In genomic region chr9:35104711-35105110, GRCm38 (mm10) we compare ENCODE assay signal across 27 mouse cellular contexts. TPM values are rescaled to one million over a fixed set of nuclear protein-coding genes. Genes with fewer than 3 reads are reported as not detected.
DNase-seq lines count a peak whose midpoint lies in the region; ATAC-seq and TF ChIP-seq lines count a peak whose summit lies in the region.
"Had no signal": no experiment of that assay in that cellular context is flagged by ENCODE, and none has a peak within 500 bp of the region (broad histone marks: within the 10 kb centered on the region; RNA-seq: fewer than 3 reads in every experiment).

No protein-coding gene starts in this region.

- H3K9ac ChIP-seq in intestine, postnatal 0 days (ENCODE audit: low read depth, low read length): no peak overlapping the region
- H3K9ac ChIP-seq in midbrain, embryonic 15.5 days: no peak overlapping the region
- H3K9ac ChIP-seq: embryonic facial prominence, embryonic 13.5 days; forebrain, embryonic 15.5 days; hindbrain, embryonic 12.5 days; neural tube, embryonic 12.5 days had no signal

- no peak for TF ChIP-seq CTCF in layer of hippocampus, adult 2 months (conservative IDR thresholded peaks at IDR 0.05)
- no peak for TF ChIP-seq CTCF in lung, adult 2 months (IDR thresholded peaks at IDR 0.05; ENCODE audit: insufficient read depth, low read length)
- no peak for TF ChIP-seq CTCF in intestine, postnatal 0 days (IDR thresholded peaks at IDR 0.05; ENCODE audit: low read depth)

- H3K4me1 ChIP-seq in lung, adult 2 months (ENCODE audit: control insufficient read depth, insufficient read depth, low read length): peaks cover 16% of the 10 kb centered on the region
- H3K4me1 ChIP-seq in intestine, postnatal 0 days (replicated peaks; ENCODE audit: control insufficient read depth, insufficient read depth, low read length): peaks cover 17% of the 10 kb centered on the region; the same call in 1 of the 2 replicates
- H3K4me1 ChIP-seq in midbrain, embryonic 15.5 days: 0 out of 2 replicates have a peak, but pooled peaks cover 6% of the 10 kb centered on the region
- H3K4me1 ChIP-seq: neural tube, embryonic 12.5 days had no signal

- no peak overlapping the region for H3K4me3 ChIP-seq in layer of hippocampus, adult 2 months
- no peak overlapping the region for H3K4me3 ChIP-seq in lung, adult 2 months (replicated peaks; ENCODE audit: extremely low read depth, low read depth, low read length)
- H3K4me3 ChIP-seq in intestine, postnatal 0 days (ENCODE audit: low read depth, low read length): no peak overlapping the region
- no peak overlapping the region for H3K4me3 ChIP-seq in midbrain, embryonic 15.5 days
- H3K4me3 ChIP-seq: embryonic facial prominence, embryonic 13.5 days; forebrain, embryonic 10.5 days; forebrain, embryonic 15.5 days; hindbrain, embryonic 12.5 days; myocyte; neural tube, embryonic 12.5 days had no signal

- DNase-seq in heart, adult 11 months: peak; percentile 92
- no peak for DNase-seq in heart, adult 9 months (ENCODE audit: low spot score in 2 of 2)
- DNase-seq in layer of hippocampus, adult 2 months (ENCODE audit: low spot score in 2 of 2): no peak
- no peak for DNase-seq in layer of hippocampus, adult 11-12 months (ENCODE audit: low spot score)
- DNase-seq in lung, adult 2 months: peak; percentile 2
- DNase-seq in lung, postnatal 36 days: no peak
- DNase-seq: cerebellum, adult 11-12 months; cerebellum, adult 9-11 months; gastrocnemius, postnatal 25 days; heart, adult 18-20 months; kidney, adult 11 months; left cerebral cortex, postnatal 4 days; lung, postnatal 10 days; right cerebral cortex, adult 18-20 months; right cerebral cortex, postnatal 4 days had no signal

- H3K9me3 ChIP-seq in intestine, postnatal 0 days (ENCODE audit: control insufficient read depth): no peaks in the 10 kb centered on the region
- H3K9me3 ChIP-seq in midbrain, embryonic 15.5 days: no peaks in the 10 kb centered on the region
- H3K9me3 ChIP-seq: embryonic facial prominence, embryonic 13.5 days; forebrain, embryonic 10.5 days; forebrain, embryonic 15.5 days; hindbrain, embryonic 12.5 days; neural tube, embryonic 12.5 days had no signal

- 71% methylated on average over 4 of the region's 4 CpGs for WGBS in lung, adult 2 months
- WGBS in intestine, postnatal 0 days: 67% methylated on average over 4 of the region's 4 CpGs
- 76% methylated on average over 4 of the region's 4 CpGs for WGBS in midbrain, embryonic 15.5 days

- H3K27me3 ChIP-seq in intestine, postnatal 0 days (replicated peaks; ENCODE audit: control insufficient read depth, insufficient read depth, low read length): no peaks in the 10 kb centered on the region
- H3K27me3 ChIP-seq in midbrain, embryonic 15.5 days (replicated peaks): no peaks in the 10 kb centered on the region
- H3K27me3 ChIP-seq: embryonic facial prominence, embryonic 13.5 days; forebrain, embryonic 15.5 days; hindbrain, embryonic 12.5 days; neural tube, embryonic 12.5 days had no signal

- no peak overlapping the region for H3K4me2 ChIP-seq in intestine, postnatal 0 days (replicated peaks; ENCODE audit: low read depth)
- H3K4me2 ChIP-seq in midbrain, embryonic 15.5 days: no peak overlapping the region
- H3K4me2 ChIP-seq: embryonic facial prominence, embryonic 13.5 days; forebrain, embryonic 15.5 days; hindbrain, embryonic 12.5 days; midbrain, embryonic 11.5 days; neural tube, embryonic 12.5 days had no signal

- peaks cover 5% of the 10 kb centered on the region; the same call in 1 of the 2 replicates for H3K36me3 ChIP-seq in intestine, postnatal 0 days (ENCODE audit: control insufficient read depth, insufficient read depth)
- H3K36me3 ChIP-seq in midbrain, embryonic 15.5 days (replicated peaks): no peaks in the 10 kb centered on the region
- H3K36me3 ChIP-seq: forebrain, embryonic 10.5 days; forebrain, embryonic 15.5 days; hindbrain, embryonic 12.5 days; neural tube, embryonic 12.5 days had no signal

- peak overlapping the region; percentile 59; the same call in 1 of the 2 replicates for H3K27ac ChIP-seq in layer of hippocampus, adult 2 months
- peak overlapping the region; percentile 90 for H3K27ac ChIP-seq in intestine, postnatal 0 days (ENCODE audit: low read depth, low read length)
- H3K27ac ChIP-seq in midbrain, embryonic 15.5 days: no peak overlapping the region
- H3K27ac ChIP-seq: embryonic facial prominence, embryonic 13.5 days; forebrain, embryonic 10.5 days; forebrain, embryonic 15.5 days; hindbrain, embryonic 12.5 days; hindbrain, postnatal 0 days; kidney, postnatal 0 days; neural tube, embryonic 12.5 days had no signal

- TF ChIP-seq POLR2A in lung, adult 2 months (IDR thresholded peaks at IDR 0.05; ENCODE audit: borderline replicate concordance, extremely low read depth, low read depth, low read length): no peak

- no peak for ATAC-seq in intestine, postnatal 0 days
- no peak for ATAC-seq in midbrain, embryonic 15.5 days (replicated peaks)
- ATAC-seq: CD4-positive, CD25-positive, alpha-beta regulatory T cell, adult 4 months; forebrain, embryonic 15.5 days; hindbrain, postnatal 0 days had no signal

RNA-seq across cellular contexts. Expression of gene St3gal4, which starts 14.4 kb away (rescaled TPM):
- total RNA-seq in layer of hippocampus, adult 2 months (2021): 10 to 100 TPM; 25.8 to 29.0 TPM
- 18.2 and 18.4 TPM in 2 replicates for polyA plus RNA-seq in lung, adult 2 months (2012; rRNA removed)
- 242 and 257 TPM in 2 replicates for polyA plus RNA-seq in intestine, postnatal 0 days (2015; fragmentation: Nextera tagmentation; extraction: Ambion mirVana)
- 13.0 and 14.3 TPM in 2 replicates for polyA plus RNA-seq in midbrain, embryonic 15.5 days (2015; fragmentation: Nextera tagmentation; extraction: Ambion mirVana)

Comparison
In these comparisons a context has a peak if more than half of its experiments do, and no peak if none do; other contexts are left out.
1. DNase-seq: peak in heart, adult 11 months (single experiment) and lung, adult 2 months (single experiment); none in heart, adult 9 months (0 of 2), layer of hippocampus, adult 2 months (0 of 2), layer of hippocampus, adult 11-12 months (single experiment) and lung, postnatal 36 days (single experiment).
2. RNA of gene St3gal4, which starts 14.4 kb away (polyA plus RNA-seq): 242 to 257 TPM in intestine, postnatal 0 days; 18.2 to 18.4 TPM in lung, adult 2 months and 13.0 to 14.3 TPM in midbrain, embryonic 15.5 days; every median in the first group is over 10 times any median in the second.